Mouse (Mus musculus) adrenal gland, postnatal 14 days (tissue): ENCODE measurements around the gene Ankrd39. TPM values are rescaled to one million over a fixed set of nuclear protein-coding genes. Genes with fewer than 3 reads are reported as not detected.

Experiments
- microRNA-seq, 2 experiments: library from miRNA; unstranded; fragments of <30 nt; microRNA quantifications; one replicate each; pipeline ENCODE4 v1.2.0; 2021
- total RNA-seq: library from RNA; stranded (reverse); gene quantifications from 2 replicates; pipeline ENCODE4 v1.2.3, GENCODE M21; 2021

The Ankrd39 gene
- total RNA-seq, 1 experiment from 2014 or later: 11.7 TPM

Small RNAs within 50 kb of the gene (microRNA-seq; reads per million reads assigned to microRNA genes)
- gene Gm47280: 0 to 0.43 reads per million in 2 experiments

Other genes with a start within 250 kb of the Ankrd39 start
- 6.0 and 10.6 TPM in 2 replicates for gene Arid5a, start 239.7 kb downstream of the Ankrd39 start, total RNA-seq
- 86.5 and 103 TPM in 2 replicates for gene Kansl3, start 178.3 kb downstream of the Ankrd39 start, total RNA-seq
- 0.11 TPM in 1 of 2 replicates, not detected in the other for gene Fer1l5, start 175.2 kb downstream of the Ankrd39 start, total RNA-seq
- 26.2 and 30.7 TPM in 2 replicates for gene Lman2l, start 102.2 kb downstream of the Ankrd39 start, total RNA-seq
- gene Cnnm4, start 75.8 kb downstream of the Ankrd39 start, total RNA-seq: 4.2 and 4.6 TPM in 2 replicates
- 26.3 and 27.5 TPM in 2 replicates for gene Cnnm3, start 35.6 kb downstream of the Ankrd39 start, total RNA-seq
- gene Ankrd23, start 10.6 kb downstream of the Ankrd39 start, total RNA-seq: 8.9 and 9.7 TPM in 2 replicates
- gene Gm42417, start 8.0 kb downstream of the Ankrd39 start, total RNA-seq: 2.1 TPM in 1 of 2 replicates, not detected in the other
- 20.7 and 27.9 TPM in 2 replicates for gene Sema4c, start 10.9 kb upstream of the Ankrd39 start, total RNA-seq
- gene Fam178b, start 135.7 kb upstream of the Ankrd39 start, total RNA-seq: 0.41 TPM in 1 of 2 replicates, not detected in the other
- 1,730 and 1,808 TPM in 2 replicates for gene Cox5b, start 144.0 kb upstream of the Ankrd39 start, total RNA-seq
- not detected in 2 replicates for gene 4933424G06Rik, start 162.7 kb upstream of the Ankrd39 start, total RNA-seq
- gene Actr1b, start 167.0 kb upstream of the Ankrd39 start, total RNA-seq: 113 and 124 TPM in 2 replicates
- gene Zap70, start 214.4 kb upstream of the Ankrd39 start, total RNA-seq: 0.56 and 6.7 TPM in 2 replicates